Mouse (Mus musculus) intestine, embryonic 15.5 days (tissue): ENCODE measurements around the gene Ring1. TPM values are rescaled to one million over a fixed set of nuclear protein-coding genes. Genes with fewer than 3 reads are reported as not detected.
"Not testable (repeated sequence)": the region's sequence is repeated elsewhere in the genome, so short reads cannot be mapped to it uniquely, and the experiment has no call there.

ENCODE experiments used
- ATAC-seq: fragments of 200-750 bp; cut with Nextera tagmentation; 2 replicates; pipeline ENCODE4 v1.8.0; 2017; ENCODE audit warnings: moderate TSS enrichment, moderate library complexity
- H3K27ac ChIP-seq: fragments of 300-500 bp; sonication (generic); 2 replicates; pipeline ENCODE4 v1.5.1; 2015; ENCODE audit warnings: mild to moderate bottlenecking, inconsistent platforms
- H3K27me3 ChIP-seq: fragments of 300-500 bp; sonication (generic); replicated peaks from 2 replicates; pipeline ENCODE4 v1.6.1; 2015; ENCODE audit warnings: inconsistent platforms
- H3K36me3 ChIP-seq: fragments of 300-500 bp; sonication (generic); 2 replicates; pipeline ENCODE4 v1.6.1; 2015; ENCODE audit warnings: inconsistent platforms
- H3K4me1 ChIP-seq: fragments of 300-500 bp; sonication (generic); replicated peaks from 2 replicates; pipeline ENCODE4 v1.6.1; 2015; ENCODE audit warnings: inconsistent platforms
- H3K4me2 ChIP-seq: fragments of 300-500 bp; sonication (generic); replicated peaks from 2 replicates; pipeline ENCODE4 v1.6.1; 2015; ENCODE audit warnings: mild to moderate bottlenecking, inconsistent platforms
- H3K4me3 ChIP-seq: fragments of 300-500 bp; sonication (generic); replicated peaks from 2 replicates; pipeline ENCODE4 v1.5.1; 2015; ENCODE audit warnings: inconsistent platforms
- H3K9ac ChIP-seq: fragments of 300-500 bp; sonication (generic); 2 replicates; pipeline ENCODE4 v1.6.1; 2015; ENCODE audit warnings: inconsistent platforms
- H3K9me3 ChIP-seq: fragments of 300-500 bp; sonication (generic); 2 replicates; pipeline ENCODE4 v1.6.1; 2016; ENCODE audit warnings: inconsistent platforms
- WGBS: fragments of 180-500 bp; shearing (Covaris S2); methylation state at CpG from one replicate; pipeline ENCODE4 v1.1.7; 2015; 5-methylcytosine and 5-hydroxymethylcytosine counted together
- polyA plus RNA-seq: library from polyadenylated mRNA; unstranded; fragments of >200 nt; fragmentation: Nextera tagmentation; extraction: Ambion mirVana; gene quantifications from 2 replicates; pipeline ENCODE4 v1.2.1, GENCODE M21; 2015

Gene Ring1
- polyA plus RNA-seq, 1 experiment from 2014 or later = 16.8 TPM

DNA sequence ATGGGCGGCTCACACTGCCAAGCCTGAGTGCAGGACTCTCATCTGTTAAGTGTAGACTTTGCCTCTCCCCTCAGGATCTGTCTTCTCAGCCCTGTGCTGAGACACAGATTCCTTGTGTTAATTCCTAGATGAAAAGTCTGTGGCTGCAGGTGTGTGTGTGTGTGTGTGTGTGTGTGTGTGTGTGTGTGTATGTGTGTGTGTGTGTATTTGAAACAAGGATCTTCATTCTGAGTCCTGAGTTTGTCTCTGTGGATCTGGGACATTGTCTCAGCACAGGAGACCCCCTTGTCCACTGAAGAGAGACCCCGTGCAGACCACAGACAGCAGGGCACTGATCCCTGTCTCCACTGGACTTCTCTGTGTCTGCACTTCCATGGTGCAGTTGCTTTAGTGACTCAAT lies 23.7 kb downstream of the Ring1 start:
- H3K36me3 ChIP-seq, ATAC-seq, H3K27me3 ChIP-seq, H3K4me1 ChIP-seq, H3K4me3 ChIP-seq, H3K9ac ChIP-seq, H3K9me3 ChIP-seq, H3K27ac ChIP-seq: not testable (repeated sequence)
- 54% methylated on average over 2 of the region's 2 CpGs for WGBS
- H3K4me2 ChIP-seq = peak overlapping the region; percentile 99

DNA sequence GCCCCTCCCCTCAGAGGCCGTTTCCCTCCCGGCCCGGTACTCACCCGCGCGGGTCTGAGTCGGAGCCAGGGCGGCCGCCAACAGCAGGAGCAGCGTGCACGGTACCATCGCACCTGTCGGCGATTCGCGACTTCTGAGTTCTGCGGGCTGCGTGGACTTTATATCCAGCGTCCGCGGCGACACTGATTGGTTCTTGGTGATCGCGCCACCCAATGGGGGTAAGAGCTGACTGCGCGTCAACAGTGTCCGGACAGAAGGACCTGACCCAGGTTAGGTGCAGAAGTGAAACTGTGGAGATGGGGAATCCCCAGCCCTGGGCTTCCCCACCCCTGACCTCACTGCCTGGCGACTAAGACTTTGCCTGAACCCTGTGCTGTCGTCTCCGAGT lies 24.3 kb downstream of the Ring1 start, which contains the start of gene H2-K1:
Gene H2-K1, minus strand, starts transcription at position 198 of the 388 bp plus-strand sequence.
- ATAC-seq = peak; percentile 97
- Histone ChIP-seq H3K27ac (peak within 1 kb of the TSS; percentile 29), H3K4me2 (peak within 1 kb of the TSS; percentile 99), H3K9me3 (no peaks in the 10 kb centered on the region), H3K4me1 (peaks cover 9% of the 10 kb centered on the region; the same call in 1 of the 2 replicates), H3K9ac (peak within 1 kb of the TSS; percentile 58), H3K27me3 (0 out of 2 replicates have a peak, but pooled peaks cover 5% of the 10 kb centered on the region), H3K36me3 (no peaks in the 10 kb centered on the region), H3K4me3 (peak within 1 kb of the TSS; percentile 58)
- under 1% methylated on average over 30 of the region's 30 CpGs for WGBS

DNA sequence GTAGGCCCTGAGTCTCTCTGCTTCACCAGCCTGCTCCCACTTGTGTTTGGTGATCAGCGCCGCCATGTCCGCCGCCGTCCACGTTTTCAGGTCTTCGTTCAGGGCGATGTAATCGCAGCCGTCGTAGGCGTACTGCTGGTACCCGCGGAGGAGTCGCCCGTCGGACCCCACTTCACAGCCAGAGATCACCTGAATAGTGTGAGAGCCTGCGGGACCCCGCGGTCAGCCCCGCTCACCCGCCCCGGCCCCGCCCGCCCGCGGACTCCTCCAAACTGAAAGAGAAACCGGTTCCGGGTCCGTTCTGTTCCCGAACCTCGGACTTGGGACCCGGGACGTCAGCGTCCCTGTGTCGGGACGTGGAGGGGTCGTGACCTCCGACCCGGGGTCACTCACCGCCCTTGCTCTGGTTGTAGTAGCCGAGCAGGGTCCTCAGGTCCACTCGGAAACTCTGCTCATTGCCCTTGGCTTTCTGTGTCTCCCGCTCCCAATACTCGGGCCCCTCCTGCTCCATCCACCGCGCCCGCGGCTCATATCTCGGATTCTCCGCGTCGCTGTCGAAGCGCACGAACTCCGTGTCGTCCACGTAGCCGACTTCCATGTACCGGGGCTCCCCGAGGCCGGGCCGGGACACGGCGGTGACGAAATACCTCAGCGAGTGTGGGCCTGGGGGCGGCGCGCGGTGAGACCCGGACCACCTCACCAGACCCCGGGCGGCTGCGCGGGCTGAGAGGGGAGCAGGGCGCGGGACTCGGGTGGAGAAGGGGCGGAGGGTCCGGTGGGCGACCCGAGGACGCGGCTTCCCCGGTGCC lies 24.9 kb downstream of the Ring1 start:
- Histone ChIP-seq H3K36me3 (no peaks in the 10 kb centered on the region), H3K4me2 (peak overlapping the region; percentile 99), H3K4me3 (peak overlapping the region; percentile 58), H3K4me1 (peaks cover 9% of the 10 kb centered on the region; the same call in 1 of the 2 replicates), H3K9me3 (no peaks in the 10 kb centered on the region), H3K27ac (peak overlapping the region; percentile 29), H3K27me3 (0 out of 2 replicates have a peak, but pooled peaks cover 5% of the 10 kb centered on the region), H3K9ac (peak overlapping the region; percentile 58)
- WGBS = 2% methylated on average over 87 of the region's 87 CpGs
- peak; percentile 66 for ATAC-seq

DNA sequence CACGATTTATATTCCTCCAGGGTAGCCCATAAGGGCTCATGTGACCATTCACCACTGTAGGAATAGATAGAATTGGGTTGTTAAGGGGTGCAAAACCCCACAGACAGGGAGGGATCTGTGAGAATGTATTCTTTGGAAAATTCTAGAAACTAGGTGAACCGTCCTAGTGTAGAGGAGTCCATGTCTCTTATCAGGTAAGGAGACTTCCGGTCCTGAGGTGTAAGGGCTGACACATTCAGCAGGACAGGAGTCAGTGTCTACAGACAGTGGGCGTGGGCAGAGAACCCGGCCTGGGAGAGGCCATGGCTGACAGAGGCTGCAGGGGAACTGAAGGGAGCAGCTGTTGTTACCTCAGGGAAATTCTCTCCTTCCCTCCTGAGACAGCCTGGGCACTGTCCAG lies 25.8 kb downstream of the Ring1 start:
- peak overlapping the region; percentile 99 for H3K4me2 ChIP-seq
- not testable (repeated sequence) for H3K36me3 ChIP-seq, H3K9me3 ChIP-seq, H3K4me1 ChIP-seq, H3K27me3 ChIP-seq, H3K4me3 ChIP-seq, H3K9ac ChIP-seq, H3K27ac ChIP-seq, ATAC-seq
- WGBS = 55% methylated on average over 5 of the region's 5 CpGs

DNA sequence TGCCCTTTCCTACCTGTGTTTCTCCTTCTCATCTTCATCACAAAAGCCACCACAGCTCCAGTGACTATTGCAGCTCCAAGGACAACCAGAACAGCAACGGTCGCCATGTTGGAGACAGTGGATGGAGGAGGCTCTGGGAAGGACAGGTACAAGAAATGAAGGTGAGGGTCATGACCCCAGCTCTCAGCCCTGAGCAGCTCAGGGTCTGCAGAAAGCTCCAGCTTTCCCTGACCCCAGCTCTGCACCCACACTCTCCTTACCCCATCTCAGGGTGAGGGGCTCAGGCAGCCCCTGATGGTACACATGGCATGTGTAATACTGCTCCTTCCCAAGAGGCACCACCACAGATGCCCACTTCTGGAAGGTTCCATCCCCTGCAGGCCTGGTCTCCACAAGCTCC lies 27.5 kb downstream of the Ring1 start:
- ATAC-seq, H3K4me3 ChIP-seq, H3K27ac ChIP-seq, H3K27me3 ChIP-seq, H3K9ac ChIP-seq, H3K9me3 ChIP-seq, H3K4me1 ChIP-seq, H3K4me2 ChIP-seq, H3K36me3 ChIP-seq: not testable (repeated sequence)
- 86% methylated on average over 2 of the region's 2 CpGs for WGBS

DNA sequence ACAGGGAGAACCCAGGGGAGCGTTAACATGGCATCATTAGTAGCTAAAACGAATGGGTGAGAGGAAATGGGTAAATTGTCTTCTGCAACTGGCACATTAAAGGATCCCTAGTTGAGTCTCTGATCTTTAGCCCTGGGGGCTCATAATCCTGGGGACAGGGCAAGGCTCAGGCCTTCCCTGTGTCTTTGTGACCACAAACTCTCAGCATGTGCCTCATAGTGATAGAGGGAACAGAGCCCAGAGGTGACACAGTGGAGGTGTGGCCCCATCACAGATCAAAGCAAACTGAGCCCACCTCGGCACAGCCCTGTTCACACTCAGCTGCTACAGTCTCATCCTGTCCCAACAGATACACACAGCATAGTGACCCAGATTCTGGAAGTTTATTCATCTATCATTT lies 28.8 kb downstream of the Ring1 start:
- H3K9me3 ChIP-seq = no peaks in the 10 kb centered on the region
- H3K4me2 ChIP-seq = no peak overlapping the region
- no peak overlapping the region for H3K27ac ChIP-seq
- no peak overlapping the region for H3K4me3 ChIP-seq
- no peak for ATAC-seq
- peaks cover 11% of the 10 kb centered on the region; the same call in 1 of the 2 replicates for H3K4me1 ChIP-seq
- WGBS = 42% methylated on average over 3 of the region's 3 CpGs
- H3K27me3 ChIP-seq = 0 out of 2 replicates have a peak, but pooled peaks cover 5% of the 10 kb centered on the region
- no peak overlapping the region for H3K9ac ChIP-seq
- no peaks in the 10 kb centered on the region for H3K36me3 ChIP-seq

DNA sequence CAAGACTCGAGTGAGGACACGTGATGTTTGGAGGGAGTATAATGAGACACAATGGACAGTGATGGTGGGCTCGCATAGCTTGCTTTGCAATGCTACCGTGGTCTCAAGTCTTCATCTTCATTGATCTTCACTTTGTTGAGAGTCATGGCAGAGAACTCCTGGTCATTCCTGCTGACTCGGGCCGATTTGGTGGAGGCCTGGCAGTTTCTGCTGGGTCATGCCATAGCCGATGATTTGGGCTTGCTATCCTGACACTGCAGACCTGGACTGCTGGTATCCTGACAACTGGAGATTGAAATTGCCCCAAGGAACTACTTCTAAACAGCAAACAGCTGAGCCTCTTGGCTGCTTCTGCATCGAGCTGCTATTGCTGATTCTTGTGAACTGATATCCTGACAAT lies 29.5 kb downstream of the Ring1 start:
- peaks cover 7% of the 10 kb centered on the region; the same call in 1 of the 2 replicates for H3K4me1 ChIP-seq
- 0 out of 2 replicates have a peak, but pooled peaks cover under 1% of the 10 kb centered on the region for H3K27me3 ChIP-seq
- WGBS = 90% methylated on average over 8 of the region's 8 CpGs
- no peaks in the 10 kb centered on the region for H3K9me3 ChIP-seq
- H3K4me3 ChIP-seq = no peak overlapping the region
- H3K9ac ChIP-seq = no peak overlapping the region
- no peaks in the 10 kb centered on the region for H3K36me3 ChIP-seq
- H3K27ac ChIP-seq = no peak overlapping the region
- ATAC-seq = no peak
- no peak overlapping the region for H3K4me2 ChIP-seq

DNA sequence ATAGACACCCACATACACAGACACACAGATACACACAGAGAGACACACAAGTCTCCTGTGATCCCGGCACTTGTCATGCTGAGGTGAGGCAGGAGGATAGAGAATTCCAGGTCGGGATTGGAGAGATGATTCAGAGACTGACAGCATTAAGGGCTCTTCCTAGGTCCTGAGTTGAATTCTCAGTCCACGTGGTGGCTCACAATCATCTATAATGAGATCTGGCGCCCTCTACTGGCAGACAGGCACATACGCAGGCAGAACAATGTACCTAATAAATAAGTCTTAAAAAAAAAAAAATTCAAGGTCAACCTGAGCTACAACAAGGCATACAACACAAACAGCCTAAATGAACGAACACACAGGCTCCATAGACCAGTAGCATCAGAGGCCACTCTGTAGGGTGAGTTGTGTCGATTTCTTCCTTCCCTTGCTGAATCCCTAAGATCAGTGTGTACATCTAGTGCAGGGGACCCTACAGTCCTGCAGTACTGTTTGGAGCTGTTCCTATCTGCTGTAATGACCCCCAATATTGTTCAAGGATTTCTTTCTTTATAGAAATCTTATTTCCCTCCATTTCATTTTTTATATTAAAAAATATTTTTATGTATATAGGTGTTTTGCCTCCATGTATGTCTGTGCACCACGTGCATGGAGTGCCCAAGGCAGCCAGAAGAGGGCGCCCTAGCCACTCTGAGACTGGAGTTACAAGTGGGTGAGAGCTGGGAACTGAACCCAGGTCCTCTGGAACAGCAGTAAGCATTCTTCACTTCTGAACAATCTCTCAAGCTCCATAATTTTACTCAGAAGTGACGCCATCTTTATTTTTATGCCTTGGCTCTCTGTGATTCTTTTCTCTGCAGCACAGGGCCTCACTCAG lies 32.5 kb downstream of the Ring1 start:
- WGBS = 29% methylated on average over 10 of the region's 10 CpGs
- peaks cover 10% of the 10 kb centered on the region; the same call in 1 of the 2 replicates for H3K27me3 ChIP-seq
- ATAC-seq = 0 out of 2 replicates have a peak, but pooled peaks have one; percentile 31

DNA sequence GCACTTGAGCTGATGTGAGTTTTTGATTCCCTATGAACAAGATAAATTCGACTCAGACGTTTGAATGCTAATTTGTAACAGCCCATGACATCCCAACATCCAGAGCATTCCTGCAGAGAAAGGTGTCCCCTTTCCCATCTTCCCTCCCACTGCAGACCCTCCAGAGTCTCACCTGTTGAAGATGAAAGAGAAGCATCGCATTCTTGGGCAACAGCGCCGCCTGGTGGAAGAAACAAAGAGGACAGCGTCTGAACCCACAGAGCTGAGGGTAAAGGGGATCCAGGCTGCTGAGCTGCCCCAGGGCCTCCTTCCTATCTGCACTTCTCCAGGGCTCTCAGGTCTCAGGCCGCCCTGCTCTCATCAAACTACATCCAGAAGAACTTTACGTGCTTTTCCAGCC lies 42.3 kb downstream of the Ring1 start:
- not testable (repeated sequence) for H3K36me3 ChIP-seq, ATAC-seq, H3K4me3 ChIP-seq, H3K27ac ChIP-seq, H3K9me3 ChIP-seq, H3K4me1 ChIP-seq, H3K9ac ChIP-seq
- Histone ChIP-seq H3K4me2 (peak overlapping the region; percentile 80), H3K27me3 (peaks cover 17% of the 10 kb centered on the region)
- 12% methylated on average over 8 of the region's 8 CpGs for WGBS

More for the DNA sequence above, 32.5 kb downstream of the Ring1 start:
- 0 out of 2 replicates have a peak, but pooled peaks cover 2% of the 10 kb centered on the region for H3K4me1 ChIP-seq
- no peaks in the 10 kb centered on the region for H3K9me3 ChIP-seq
- H3K9ac ChIP-seq = no peak overlapping the region
- H3K4me3 ChIP-seq = no peak overlapping the region
- no peak overlapping the region for H3K27ac ChIP-seq
- H3K36me3 ChIP-seq = no peaks in the 10 kb centered on the region
- no peak overlapping the region for H3K4me2 ChIP-seq

DNA sequence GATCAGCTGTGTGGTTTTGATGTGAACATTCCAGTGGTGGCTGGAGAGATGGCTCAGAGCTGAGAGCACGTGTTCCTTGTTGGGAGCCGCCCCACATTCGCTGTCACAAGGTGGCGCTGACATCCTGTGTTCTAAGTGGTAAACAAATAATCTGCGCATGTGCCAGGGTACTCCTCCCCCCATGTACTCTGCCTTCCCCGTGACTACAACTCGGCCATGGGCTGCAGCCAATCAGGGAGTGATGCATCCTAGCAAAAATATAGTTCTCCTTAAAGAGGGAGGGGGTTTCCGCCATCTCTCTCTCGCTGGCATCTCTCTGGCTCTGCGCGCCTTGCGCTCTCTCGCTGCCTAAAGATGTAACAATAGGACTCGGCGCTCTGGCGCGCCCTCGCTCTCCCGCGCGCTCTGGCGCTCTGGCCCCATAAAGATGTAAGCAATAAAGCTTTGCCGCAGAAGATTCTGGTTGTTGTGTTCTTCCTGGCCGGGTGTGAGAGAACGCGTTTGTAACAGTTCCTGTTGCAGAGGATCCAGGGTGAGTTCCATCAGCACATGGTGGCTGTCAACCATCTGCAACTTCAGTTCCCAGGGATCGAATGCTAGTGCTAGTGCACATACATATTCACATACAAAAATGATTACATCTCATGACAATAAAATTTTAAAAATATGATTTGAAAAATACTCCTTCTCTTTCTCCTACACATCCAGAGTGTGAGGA lies 43.1 kb downstream of the Ring1 start:
- peak; percentile 80 for ATAC-seq
- WGBS = under 1% methylated on average over 27 of the region's 27 CpGs
- H3K9ac ChIP-seq = peak overlapping the region; percentile 64

DNA sequence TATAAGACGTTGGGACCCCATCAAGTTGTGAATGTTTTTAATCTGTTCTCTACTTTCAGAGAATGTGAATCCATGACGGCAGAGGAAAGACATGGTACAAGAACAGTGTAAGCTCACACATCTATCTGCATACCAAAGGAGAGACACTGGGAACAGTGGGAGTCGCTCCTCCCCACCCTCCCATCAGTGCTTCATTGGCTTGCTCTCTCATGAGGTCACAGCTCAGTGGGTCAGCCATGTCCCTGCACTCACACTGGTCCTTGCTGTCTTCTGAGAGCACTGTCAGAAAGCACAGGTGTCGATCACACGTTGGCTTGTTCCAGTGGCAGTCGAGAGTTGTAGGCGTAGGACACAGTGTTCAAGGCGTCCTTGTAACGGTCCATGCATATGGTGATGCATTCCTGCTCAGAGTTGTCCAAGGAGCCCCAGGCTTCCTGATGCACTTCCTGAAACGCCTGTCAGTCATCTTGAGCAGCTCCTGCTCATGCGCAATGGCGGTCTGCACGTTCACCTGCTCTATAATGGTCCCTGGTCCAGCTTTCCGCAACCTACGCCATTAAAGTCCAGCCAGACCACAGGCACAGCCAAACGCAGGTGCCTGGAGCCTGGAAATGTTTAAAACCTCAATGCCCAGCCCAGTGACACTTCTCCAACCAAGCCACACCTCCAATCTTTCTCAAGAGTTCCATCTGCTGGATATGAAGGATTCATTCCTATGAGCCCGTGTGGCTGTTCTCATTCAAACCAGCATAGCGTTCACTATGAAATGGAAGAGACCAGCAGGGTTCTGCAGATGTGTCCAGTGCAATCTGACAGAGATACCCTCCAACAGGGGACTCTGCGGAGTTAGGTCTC lies 44.1 kb downstream of the Ring1 start:
- no peak overlapping the region for H3K9ac ChIP-seq
- no peak overlapping the region for H3K4me3 ChIP-seq
- H3K4me1 ChIP-seq = peaks cover 9% of the 10 kb centered on the region
- peaks cover 22% of the 10 kb centered on the region for H3K27me3 ChIP-seq
- peak overlapping the region; percentile 80 for H3K4me2 ChIP-seq
- no peak for ATAC-seq
- H3K9me3 ChIP-seq = no peaks in the 10 kb centered on the region
- no peaks in the 10 kb centered on the region for H3K36me3 ChIP-seq
- peak overlapping the region; percentile 58; the same call in 1 of the 2 replicates for H3K27ac ChIP-seq
- WGBS = 74% methylated on average over 19 of the region's 19 CpGs

More for the DNA sequence above, 43.1 kb downstream of the Ring1 start:
- H3K36me3 ChIP-seq, H3K4me1 ChIP-seq, H3K9me3 ChIP-seq: not testable (repeated sequence)
- Histone ChIP-seq H3K27me3 (peaks cover 19% of the 10 kb centered on the region), H3K4me3 (peak overlapping the region; percentile 50), H3K27ac (peak overlapping the region; percentile 90), H3K4me2 (peak overlapping the region; percentile 80)
